Mouse (Mus musculus): ENCODE results near the gene Hist4h4. TPM values are rescaled to one million over a fixed set of nuclear protein-coding genes. Genes with fewer than 3 reads are reported as not detected.

Hist4h4 gene
- polyA plus RNA-seq, 1 experiment: 0.74 TPM

- TF ChIP-seq POLR2A (IDR thresholded peaks at IDR 0.05; ENCODE audit: low read depth, low read length) (no peak), CTCF (conservative IDR thresholded peaks at IDR 0.05; ENCODE audit: insufficient read depth, insufficient read length, low read depth, low read length) (no peak)
These were observed 35.1 kb downstream of the Hist4h4 start for GRCm38 (mm10) chr6:136769143-136769542.

GRCm38 (mm10) chr6:136763912-136764311 lies 40.3 kb downstream of the Hist4h4 start:
- H3K27ac ChIP-seq (ENCODE audit: insufficient read depth, low read depth, low read length): no peak overlapping the region
- H3K36me3 ChIP-seq (ENCODE audit: control insufficient read depth, insufficient read depth, low read length): no peaks in the 10 kb centered on the region
- H3K4me3 ChIP-seq (ENCODE audit: insufficient read depth, low read depth, low read length): no peak overlapping the region
- DNase-seq: no peak
- no peaks in the 10 kb centered on the region for H3K27me3 ChIP-seq (replicated peaks; ENCODE audit: control insufficient read depth, insufficient read depth, low read length)
- no peak for TF ChIP-seq POLR2A (IDR thresholded peaks at IDR 0.05; ENCODE audit: low read depth, low read length)
- no peak for TF ChIP-seq CTCF (conservative IDR thresholded peaks at IDR 0.05; ENCODE audit: insufficient read depth, insufficient read length, low read depth, low read length)
- WGBS: 59% methylated on average over 1 of the region's 1 CpGs
- H3K4me1 ChIP-seq (ENCODE audit: control insufficient read depth, insufficient read depth, low read length): no peaks in the 10 kb centered on the region

More at GRCm38 (mm10) chr6:136769143-136769542, 35.1 kb downstream of the Hist4h4 start:
- Histone ChIP-seq H3K4me3 (ENCODE audit: insufficient read depth, low read depth, low read length) (no peak overlapping the region), H3K27ac (ENCODE audit: insufficient read depth, low read depth, low read length) (no peak overlapping the region), H3K4me1 (ENCODE audit: control insufficient read depth, insufficient read depth, low read length) (no peaks in the 10 kb centered on the region), H3K36me3 (ENCODE audit: control insufficient read depth, insufficient read depth, low read length) (no peaks in the 10 kb centered on the region), H3K27me3 (replicated peaks; ENCODE audit: control insufficient read depth, insufficient read depth, low read length) (no peaks in the 10 kb centered on the region)
- WGBS: 77% methylated on average over 8 of the region's 8 CpGs
- no peak for DNase-seq

Other genes with a start within 250 kb of the Hist4h4 start
- 16.7 and 22.8 TPM in 2 replicates for gene Plbd1, start 142.5 kb downstream of the Hist4h4 start, polyA plus RNA-seq (2012; rRNA removed)
- 0.01 and 0.02 TPM in 2 replicates for gene Gucy2c, start 22.6 kb downstream of the Hist4h4 start, polyA plus RNA-seq (2012; rRNA removed)
- 262 and 431 TPM in 2 replicates for gene H2afj, start 3.8 kb upstream of the Hist4h4 start, polyA plus RNA-seq (2012; rRNA removed)
- gene BC049715, start 23.2 kb upstream of the Hist4h4 start, polyA plus RNA-seq (2012; rRNA removed): 0.99 and 1.3 TPM in 2 replicates
- gene Wbp11, start 23.8 kb upstream of the Hist4h4 start, polyA plus RNA-seq (2012; rRNA removed): 28.3 and 28.6 TPM in 2 replicates
- gene Smco3, start 31.0 kb upstream of the Hist4h4 start, polyA plus RNA-seq (2012; rRNA removed): 0.59 and 0.81 TPM in 2 replicates
- 4.9 TPM in 2 replicates for gene Art4, start 53.3 kb upstream of the Hist4h4 start, polyA plus RNA-seq (2012; rRNA removed)
- 725 and 868 TPM in 2 replicates for gene Mgp, start 71.4 kb upstream of the Hist4h4 start, polyA plus RNA-seq (2012; rRNA removed)
- 0.15 TPM in 1 of 2 replicates, not detected in the other for gene Erp27, start 117.8 kb upstream of the Hist4h4 start, polyA plus RNA-seq (2012; rRNA removed)
- 0.58 and 0.64 TPM in 2 replicates for gene Pde6h, start 119.4 kb upstream of the Hist4h4 start, polyA plus RNA-seq (2012; rRNA removed)
- 49.0 and 77.4 TPM in 2 replicates for gene Arhgdib, start 137.5 kb upstream of the Hist4h4 start, polyA plus RNA-seq (2012; rRNA removed)